Mouse (Mus musculus) CH12.LX (cell line): ENCODE results near the gene Klrb1c.
A peak's percentile ranks its signal among the peaks of the same experiment; 100 is the strongest.

ENCODE experiments used
- CTCF ChIP-seq, 2 experiments: IDR thresholded peaks in 1 of 2; conservative IDR thresholded peaks in 1 of 2; 2 replicates each; pipeline ENCODE4 v1.5.1; 2011 to 2012; ENCODE audit warnings: low read depth in 2 of 2, low read length in 2 of 2, improper control_type of control experiment in 1 of 2, inconsistent platforms in 1 of 2, mild to moderate bottlenecking in 1 of 2, moderate library complexity in 1 of 2
- E2F4 ChIP-seq: IDR thresholded peaks from 2 replicates; pipeline ENCODE4 v1.6.1; 2011; ENCODE audit warnings: low read depth, low read length, improper control_type of control experiment; ENCODE audit not compliant: insufficient replicate concordance
- EP300 ChIP-seq: IDR thresholded peaks from 2 replicates; pipeline ENCODE4 v1.6.1; 2011; ENCODE audit warnings: low read length, improper control_type of control experiment
- ETS1 ChIP-seq: conservative IDR thresholded peaks from 2 replicates; pipeline ENCODE4 v1.6.1; 2012; ENCODE audit warnings: low read depth, mild to moderate bottlenecking, inconsistent platforms, low read length, improper control_type of control experiment, moderate library complexity
- GABPA ChIP-seq: IDR thresholded peaks from 2 replicates; pipeline ENCODE4 v1.6.1; 2012; ENCODE audit warnings: low read depth, low read length, improper control_type of control experiment, inconsistent platforms; ENCODE audit not compliant: insufficient replicate concordance
- JUN ChIP-seq: IDR thresholded peaks from 2 replicates; pipeline ENCODE4 v1.6.1; 2011; ENCODE audit warnings: low read depth, mild to moderate bottlenecking, low read length, improper control_type of control experiment, moderate library complexity; ENCODE audit not compliant: insufficient read depth
- MAFK ChIP-seq: IDR thresholded peaks from 2 replicates; pipeline ENCODE4 v1.6.1; 2011; ENCODE audit warnings: low read length, improper control_type of control experiment; ENCODE audit not compliant: insufficient replicate concordance
- MAX ChIP-seq: IDR thresholded peaks from 2 replicates; pipeline ENCODE4 v1.6.1; 2011; ENCODE audit warnings: low read length, improper control_type of control experiment
- POLR2A ChIP-seq: IDR thresholded peaks from 2 replicates; pipeline ENCODE4 v1.6.1; 2011; ENCODE audit warnings: low read depth, mild to moderate bottlenecking, improper control_type of control experiment, low read length
- TBP ChIP-seq: conservative IDR thresholded peaks from 2 replicates; pipeline ENCODE4 v1.6.1; 2011; ENCODE audit warnings: low read depth, low read length, improper control_type of control experiment
- TCF12 ChIP-seq: IDR thresholded peaks from 2 replicates; pipeline ENCODE4 v1.6.1; 2014; ENCODE audit warnings: low read depth, mild to moderate bottlenecking, inconsistent platforms, low read length, improper control_type of control experiment
- USF2 ChIP-seq: conservative IDR thresholded peaks from 2 replicates; pipeline ENCODE4 v1.6.1; 2011; ENCODE audit warnings: low read depth, low read length, improper control_type of control experiment
- ZC3H11A ChIP-seq: IDR thresholded peaks from 2 replicates; pipeline ENCODE4 v1.6.1; 2012; ENCODE audit warnings: low read depth, mild to moderate bottlenecking, inconsistent platforms, low read length, improper control_type of control experiment
- ZNF384 ChIP-seq: IDR thresholded peaks from 2 replicates; pipeline ENCODE4 v1.6.1; 2012; ENCODE audit warnings: low read depth, low read length, improper control_type of control experiment, inconsistent platforms

DNA sequence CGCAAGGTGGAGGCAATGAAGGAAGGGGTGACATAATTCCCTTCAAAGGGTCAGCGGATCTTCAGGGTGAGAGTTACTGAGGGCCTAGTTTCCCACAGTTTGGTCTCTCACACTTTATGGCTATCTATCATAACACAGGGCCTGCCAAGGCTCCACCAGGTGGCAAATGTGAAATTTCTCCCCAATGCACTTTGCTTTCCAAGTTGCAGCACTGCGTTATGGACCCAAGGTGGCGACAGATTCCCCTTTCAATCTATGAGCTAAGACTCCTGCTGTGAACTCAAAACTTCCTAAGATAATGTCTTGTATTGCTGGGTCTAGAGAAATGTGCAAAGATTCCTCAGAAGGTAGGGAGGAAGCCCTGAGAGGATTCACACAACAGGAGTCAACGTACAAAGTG lies 19.5 kb upstream of the Klrb1c start:
- TF ChIP-seq ZC3H11A (no peak; the same call in 1 of the 2 replicates), USF2 (no peak), MAFK (no peak), CTCF (conservative IDR thresholded peaks at IDR 0.05 in 1 of 2, IDR thresholded peaks at IDR 0.05 in 1 of 2; ENCODE audit: low read depth in 2 of 2, low read length in 2 of 2) (peak; percentile 37 to 91; a peak in 3 of 4 replicates), POLR2A (no peak), TCF12 (no peak), JUN (no peak), MAX (no peak), GABPA (no peak), TBP (no peak), ZNF384 (no peak), ETS1 (no peak), EP300 (no peak), E2F4 (no peak)
